Mouse (Mus musculus): ENCODE measurements around the gene Atp8a1. TPM values are rescaled to one million over a fixed set of nuclear protein-coding genes. Genes with fewer than 3 reads are reported as not detected.
A peak's percentile ranks its signal among the peaks of the same experiment; 100 is the strongest.

Gene Atp8a1
- total RNA-seq (2021) = 100 to 1,000 TPM; 169 to 192 TPM
- long read RNA-seq, experiment 1, full-length matches to known transcripts = 34 of 64 reads
- long read RNA-seq, experiment 1, partial matches to known transcripts = 10 of 64 reads
- long read RNA-seq, experiment 1, other reads (novel, unspliced or antisense) = 20 of 64 reads
- long read RNA-seq, experiment 2, full-length matches to known transcripts = 15 of 29 reads
- long read RNA-seq, experiment 2, partial matches to known transcripts = 3 of 29 reads
- long read RNA-seq, experiment 2, other reads (novel, unspliced or antisense) = 11 of 29 reads

GRCm38 (mm10) chr5:67847253-67848165 is at the start of gene Atp8a1:
Gene Atp8a1 (minus strand): TSS chr5:67847434.
- peak; percentile 99 to 100 for DNase-seq (ENCODE audit: low spot score in 2 of 2)

DNA sequence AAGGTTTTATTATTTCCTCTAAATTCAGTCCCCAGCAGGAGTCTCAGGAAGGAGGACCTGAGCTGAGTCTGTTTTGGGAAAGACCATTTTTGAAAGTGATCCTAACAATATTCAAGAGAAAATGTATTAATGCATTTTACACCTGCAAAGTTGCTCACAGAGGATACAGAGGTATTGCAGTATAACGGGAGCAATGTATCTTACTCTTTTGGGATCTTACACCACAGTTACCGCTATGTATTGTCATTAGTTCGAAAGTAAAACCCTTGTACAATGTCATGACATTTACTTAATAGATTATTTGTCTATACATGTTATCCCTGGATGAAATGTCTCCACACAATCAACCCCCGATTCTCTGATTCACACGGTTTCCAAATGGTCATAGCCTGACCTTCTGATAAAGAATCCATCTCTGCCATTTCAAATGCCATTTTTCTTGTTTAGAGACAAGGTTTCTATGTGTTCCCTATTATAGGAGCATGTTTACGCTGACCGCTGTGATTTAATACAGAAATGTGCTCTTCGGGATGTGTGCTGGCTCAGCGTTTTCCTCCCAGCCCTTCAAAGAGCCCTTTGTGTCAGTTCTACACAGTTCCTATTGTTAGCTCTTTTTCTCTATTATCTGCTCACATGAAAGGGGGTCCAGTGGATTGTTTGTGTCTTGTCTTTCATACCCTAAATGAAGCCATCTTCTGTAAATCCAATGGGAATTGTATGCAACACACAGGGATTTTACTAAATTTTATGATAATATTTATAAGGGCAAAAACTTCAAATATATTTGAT is 37.4 kb upstream of the Atp8a1 start:
- no peak for DNase-seq (ENCODE audit: low spot score in 2 of 2)

DNA sequence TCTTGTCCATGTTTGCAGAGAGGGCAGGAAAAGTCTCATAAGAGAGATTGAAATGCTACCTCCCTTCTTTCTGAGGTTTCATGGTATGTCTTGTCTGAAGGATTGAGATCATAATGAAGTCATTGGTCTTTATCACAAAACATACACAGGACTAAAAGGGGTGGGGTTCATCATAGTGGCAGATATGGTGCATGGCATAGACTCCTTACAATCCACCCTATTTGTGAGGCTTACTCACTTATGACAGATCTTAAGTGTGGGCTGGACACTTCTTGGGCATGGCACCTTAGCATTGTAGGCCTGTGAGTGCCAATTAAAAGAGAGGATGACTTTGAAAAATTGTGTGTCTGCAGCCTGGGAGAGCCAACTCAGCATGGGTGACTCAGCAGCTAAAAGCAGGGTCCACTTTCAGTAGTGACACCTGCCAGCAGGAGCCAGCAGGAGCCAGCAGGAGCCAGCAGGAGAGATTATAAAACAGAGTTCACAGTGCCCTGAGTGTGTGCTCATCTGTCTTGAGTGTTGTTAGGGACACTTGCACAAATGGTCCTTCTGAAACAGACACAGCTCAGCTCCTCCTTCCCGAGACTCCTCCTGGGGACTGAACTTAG is 36.4 kb upstream of the Atp8a1 start:
- no peak for DNase-seq (ENCODE audit: low spot score in 2 of 2)

DNA sequence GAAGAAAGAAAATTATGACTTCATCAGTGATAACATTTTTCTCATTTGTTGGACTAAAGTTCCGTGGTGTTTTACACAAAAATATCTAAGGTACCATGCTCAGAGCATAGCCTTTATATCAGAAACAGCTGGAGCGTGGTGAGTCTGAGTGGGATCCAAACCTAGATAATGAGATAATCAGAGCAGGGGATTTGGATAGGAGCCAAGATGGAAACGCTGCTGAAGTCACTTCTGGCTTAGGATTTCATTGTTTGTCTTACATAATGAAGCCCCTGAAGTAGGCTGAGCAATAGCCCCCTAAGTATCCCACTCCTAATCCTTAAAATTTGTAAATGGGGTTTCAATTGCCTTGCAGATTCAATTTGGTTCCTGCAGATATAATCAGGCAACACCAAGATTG is 24.2 kb upstream of the Atp8a1 start:
- no peak for DNase-seq (ENCODE audit: low spot score in 2 of 2)

DNA sequence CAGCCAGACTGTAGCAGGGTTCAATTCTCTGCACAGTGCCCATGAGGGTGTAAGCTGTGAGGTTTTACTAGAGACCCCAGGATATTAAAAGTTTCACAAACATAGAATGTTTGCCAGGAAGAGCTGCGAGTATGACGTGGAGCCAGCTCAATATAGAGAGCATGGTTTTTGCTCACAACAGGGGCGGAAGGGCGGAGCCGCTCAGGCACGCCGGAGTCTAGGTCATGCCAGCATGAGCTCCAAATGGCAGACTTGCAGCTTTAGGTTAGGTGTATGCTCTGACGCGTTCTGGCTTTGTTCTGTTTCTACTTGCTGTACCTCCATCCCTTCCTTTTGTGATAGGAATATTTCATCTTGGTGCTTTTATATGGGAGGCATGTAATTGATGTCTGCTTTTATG is 19.0 kb upstream of the Atp8a1 start:
- no peak for DNase-seq (ENCODE audit: low spot score in 2 of 2)

DNA sequence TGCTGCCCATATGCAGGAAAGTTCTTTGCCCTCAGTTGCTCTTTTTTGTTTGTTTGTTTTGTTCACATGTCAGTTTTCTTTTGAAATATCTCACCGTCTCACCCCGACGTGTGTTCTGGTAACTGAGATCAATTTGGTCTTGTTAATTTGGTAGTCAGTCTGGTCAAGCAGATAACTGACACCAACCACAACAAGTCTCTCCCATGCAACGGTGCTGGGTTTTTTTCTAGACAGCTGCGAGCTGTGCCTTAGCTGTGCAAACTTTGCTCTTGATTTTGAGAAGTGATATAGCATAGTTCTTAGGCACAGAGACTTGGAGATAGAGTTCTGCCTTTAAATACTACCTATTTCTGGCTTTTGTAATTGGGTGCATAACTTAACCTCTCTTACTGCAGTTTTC is 18.4 kb upstream of the Atp8a1 start:
- DNase-seq (ENCODE audit: low spot score in 2 of 2) = no peak

DNA sequence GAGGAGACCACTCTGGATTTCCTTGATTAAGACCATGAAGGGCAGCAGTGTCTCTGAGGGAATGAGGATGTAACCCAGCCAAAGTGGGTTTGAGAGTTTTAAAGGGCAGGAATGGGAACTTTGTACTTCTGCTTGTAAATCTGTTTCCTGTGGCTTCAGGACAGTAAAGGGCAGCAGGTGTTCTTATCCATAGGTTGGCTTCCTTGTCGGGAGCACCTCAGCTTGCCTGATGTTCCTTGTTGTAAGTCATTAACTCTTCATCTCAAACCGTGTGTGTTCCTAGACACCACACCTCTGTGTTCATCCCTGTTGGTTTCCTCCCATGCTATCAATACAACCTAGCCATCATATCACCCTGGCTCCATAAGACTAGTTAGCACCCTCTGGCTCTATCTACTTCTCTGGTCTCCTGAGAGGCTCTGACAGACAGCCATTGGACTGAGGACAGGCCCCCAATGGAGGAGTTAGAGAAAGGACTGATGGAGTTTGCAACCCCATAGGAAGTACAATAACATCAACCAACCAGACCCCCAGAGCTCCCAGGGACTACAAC is 17.4 kb upstream of the Atp8a1 start:
- no peak for DNase-seq (ENCODE audit: low spot score in 2 of 2)

DNA sequence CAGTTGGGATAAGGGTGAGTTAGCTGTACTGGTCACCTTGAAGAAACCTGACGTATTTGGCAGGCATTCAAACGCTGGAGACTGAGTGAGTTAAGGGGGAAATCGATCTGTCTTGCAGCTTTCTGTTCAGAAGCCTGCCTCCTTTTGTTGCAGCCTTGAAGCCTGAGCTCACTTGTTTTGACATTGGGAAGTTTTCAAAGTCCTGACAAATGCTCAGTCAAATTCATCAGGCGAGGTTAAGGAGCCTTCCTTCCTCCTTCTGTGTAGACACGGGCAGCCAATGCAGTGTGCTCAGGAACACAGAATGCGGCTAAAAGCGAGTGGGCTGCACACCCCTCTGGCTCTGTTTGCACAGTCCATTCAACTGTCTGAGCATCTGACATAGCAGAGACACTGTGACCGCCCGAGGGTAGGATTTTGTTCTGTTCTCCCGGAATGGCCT is 16.7 kb upstream of the Atp8a1 start:
- DNase-seq (ENCODE audit: low spot score in 2 of 2) = no peak

DNA sequence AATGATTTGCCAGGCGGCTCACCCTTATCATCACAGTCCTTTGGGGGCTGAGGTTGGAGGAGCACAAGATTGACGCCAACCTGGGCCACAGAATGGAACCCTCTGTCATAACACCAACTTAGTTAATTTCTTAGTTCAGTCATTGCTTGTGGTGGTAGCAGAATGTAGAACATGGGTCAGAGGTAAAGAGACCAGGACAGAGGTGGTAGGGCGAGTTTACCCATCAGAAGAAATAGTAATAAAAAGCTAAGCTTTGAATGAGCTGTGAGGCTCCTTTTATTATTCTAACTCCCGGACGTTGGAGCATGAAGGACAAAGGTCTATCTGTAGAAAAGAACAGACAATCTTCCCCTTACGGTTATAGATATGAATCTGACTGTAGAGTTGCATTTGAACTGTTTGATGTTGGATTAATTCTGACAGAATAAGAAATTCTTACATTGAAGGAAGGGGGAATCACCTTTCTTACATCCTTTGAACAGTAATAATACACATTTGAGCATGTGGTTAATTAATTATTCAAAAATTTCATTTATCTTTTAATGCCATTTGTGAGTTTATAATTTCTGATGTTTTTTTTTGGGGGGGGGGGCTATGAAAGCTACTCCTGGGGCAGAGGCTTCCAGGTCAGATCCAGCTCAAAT is 7.9 kb upstream of the Atp8a1 start:
- no peak for DNase-seq (ENCODE audit: low spot score in 2 of 2)

DNA sequence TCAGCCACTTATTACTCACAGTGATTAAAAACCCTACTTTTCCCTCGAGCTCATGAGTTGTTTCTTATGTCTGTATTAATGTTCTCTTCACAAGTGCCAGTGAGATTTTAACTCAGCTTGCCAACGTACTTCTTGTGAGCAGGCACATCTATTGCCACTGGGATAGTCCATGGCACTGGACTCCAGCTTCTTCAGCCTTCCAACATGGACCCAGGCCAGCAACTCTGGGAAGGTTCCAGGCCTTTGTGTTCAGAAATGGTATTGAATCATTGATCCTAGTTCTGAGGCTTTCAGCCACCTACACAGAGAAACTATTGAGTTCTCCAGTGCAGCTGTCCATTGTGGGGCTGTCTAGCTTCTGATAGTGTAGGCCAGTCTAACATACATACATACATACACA is 5.6 kb upstream of the Atp8a1 start:
- DNase-seq (ENCODE audit: low spot score in 2 of 2) = no peak

DNA sequence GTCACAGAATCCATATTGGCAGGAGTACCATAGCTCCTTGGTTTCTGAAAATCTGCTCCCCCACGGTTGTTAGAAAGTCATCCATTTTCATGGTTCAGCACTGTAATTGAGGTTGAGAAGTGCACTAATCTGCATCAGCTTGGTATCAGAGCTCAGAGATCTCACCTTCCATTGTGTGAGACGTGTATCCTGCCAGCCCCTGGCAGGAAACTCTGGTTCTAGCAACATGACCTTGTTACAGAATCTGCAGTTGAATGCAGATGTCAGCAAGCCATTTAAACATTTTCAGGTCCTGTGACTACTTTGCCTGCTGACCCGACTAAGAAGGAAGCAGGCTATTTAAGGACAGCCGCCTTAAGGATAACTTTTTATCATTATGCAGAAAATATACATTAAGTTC is 2.2 kb upstream of the Atp8a1 start:
- DNase-seq (ENCODE audit: low spot score in 2 of 2) = no peak

- DNase-seq (ENCODE audit: low spot score in 2 of 2) = no peak
Observed at GRCm38 (mm10) chr5:67848511-67849014, 1.3 kb upstream of the Atp8a1 start.

DNA sequence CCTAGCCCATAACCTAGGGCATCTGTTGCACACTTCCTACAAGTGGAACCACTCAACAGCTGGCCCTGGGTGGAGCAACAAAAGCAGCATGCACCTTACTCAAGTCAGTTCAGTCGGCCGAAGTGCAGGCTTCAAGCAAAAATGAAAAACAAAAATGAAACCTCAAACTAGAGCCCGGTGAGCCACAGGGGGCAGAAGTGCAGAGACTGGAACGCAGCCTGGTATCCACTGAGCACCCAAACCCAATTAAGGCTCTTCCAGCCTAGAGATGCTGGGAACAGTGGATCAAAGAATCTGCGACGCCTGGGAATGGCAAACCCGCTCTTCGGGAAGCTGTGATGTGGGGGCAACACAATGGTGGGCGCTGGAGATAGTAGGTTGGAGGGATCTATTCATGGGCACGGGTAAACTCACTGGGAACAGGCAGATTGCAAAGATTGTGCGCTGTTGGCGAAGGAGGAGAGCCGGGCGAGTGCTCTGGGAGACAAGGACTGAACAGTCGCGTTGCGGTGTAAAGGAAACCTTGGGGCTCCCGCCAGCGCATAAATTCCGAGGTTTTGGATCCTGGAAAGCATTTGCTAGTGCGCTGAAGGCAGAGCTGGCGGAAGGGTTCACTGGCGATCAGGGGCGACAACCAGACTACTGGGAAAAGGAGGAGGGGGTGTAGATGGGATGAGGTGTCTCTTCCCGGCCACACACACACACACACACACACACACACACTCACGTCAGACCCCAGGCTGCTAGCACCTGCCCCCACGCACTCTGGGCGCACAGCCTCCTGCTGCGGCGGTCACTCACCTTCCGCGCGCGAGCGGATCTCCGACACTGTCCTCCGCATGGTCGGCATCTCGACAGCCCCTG is 641 bp downstream of the Atp8a1 start:
- peak; percentile 41 to 50 for DNase-seq (ENCODE audit: low spot score in 2 of 2)

GRCm38 (mm10) chr5:67845190-67845691 is 2.0 kb downstream of the Atp8a1 start:
- peak in 1 of 2 experiments; percentile 25 for DNase-seq (ENCODE audit: low spot score in 2 of 2)

DNA sequence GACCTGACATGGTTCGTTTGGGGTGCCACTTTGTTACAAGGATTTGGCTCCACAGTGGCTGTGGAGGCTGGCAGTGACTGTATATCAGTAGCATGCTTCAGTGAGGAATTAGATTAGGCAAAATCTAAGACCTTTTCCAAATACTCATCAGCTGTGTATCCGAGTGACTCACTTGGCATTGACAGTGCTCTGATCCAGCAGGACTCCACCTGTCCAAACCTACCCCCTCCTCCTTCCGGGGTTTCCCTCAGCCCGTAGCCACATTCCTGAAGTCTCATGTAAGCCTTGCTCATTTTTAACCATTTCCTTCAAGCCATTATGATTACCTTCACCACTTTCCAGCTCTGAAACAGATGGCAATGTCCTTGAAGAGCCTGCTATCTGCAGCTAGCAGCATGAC is 3.2 kb downstream of the Atp8a1 start:
- no peak for DNase-seq (ENCODE audit: low spot score in 2 of 2)

GRCm38 (mm10) chr5:67842306-67842705 is 4.9 kb downstream of the Atp8a1 start:
- DNase-seq (ENCODE audit: low spot score in 2 of 2) = no peak

GRCm38 (mm10) chr5:67833841-67834240 is 13.4 kb downstream of the Atp8a1 start:
- DNase-seq (ENCODE audit: low spot score in 2 of 2) = no peak

DNA sequence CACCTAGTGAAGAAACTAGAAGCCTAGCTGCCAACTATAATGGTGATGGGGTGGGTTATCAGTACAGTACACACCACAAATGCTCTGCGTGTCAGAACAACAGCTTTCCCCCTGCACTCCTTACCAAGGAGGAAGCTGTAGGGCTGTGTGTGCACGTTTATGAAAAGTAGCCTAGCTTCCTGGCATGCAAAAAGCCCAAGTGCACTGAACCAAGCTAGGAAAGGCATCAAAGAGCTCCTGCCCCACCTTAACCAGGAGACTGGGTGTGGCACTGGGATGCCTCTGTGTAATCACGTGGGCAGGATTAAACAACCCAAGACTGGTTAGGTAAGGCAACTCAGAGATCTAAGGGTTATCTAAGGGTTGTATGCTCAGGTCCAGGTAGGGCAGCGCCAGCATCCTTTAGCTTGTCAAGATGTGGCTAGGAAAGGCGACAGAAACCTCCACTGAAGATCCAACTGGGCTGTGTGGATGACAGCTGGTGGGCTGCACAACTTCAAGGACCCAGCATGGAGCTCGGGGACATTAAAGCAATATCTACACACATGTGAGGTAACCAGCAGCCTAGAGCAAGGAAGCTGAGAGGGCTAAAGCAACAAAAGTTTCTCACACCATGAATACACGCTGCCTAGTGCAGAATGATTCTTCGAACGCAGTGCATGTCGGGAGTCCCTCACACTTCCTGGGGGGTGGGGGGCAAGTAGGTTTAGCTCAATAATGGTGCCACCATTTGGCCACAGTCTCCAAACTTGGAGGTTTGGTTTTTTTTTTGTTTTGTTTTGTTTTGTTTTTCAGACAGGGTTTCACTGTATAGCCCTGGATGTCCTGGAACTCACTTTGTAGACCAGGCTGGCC is 15.7 kb downstream of the Atp8a1 start:
- no peak for DNase-seq (ENCODE audit: low spot score in 2 of 2)

Data from left cerebral cortex, adult 18-20 months (tissue).